Mouse (Mus musculus): ENCODE results near the gene Pafah1b2. TPM values are rescaled to one million over a fixed set of nuclear protein-coding genes. Genes with fewer than 3 reads are reported as not detected.

Gene Pafah1b2
- polyA plus RNA-seq, 1 experiment from 2014 or later = 137 TPM

GRCm38 (mm10) chr9:46030184-46030583, 17.7 kb upstream of the Pafah1b2 start:
- Histone ChIP-seq H3K4me2 (ENCODE audit: low read depth, low read length) (no peak overlapping the region), H3K9ac (ENCODE audit: low read depth, low read length) (no peak overlapping the region), H3K4me3 (ENCODE audit: low read length) (no peak overlapping the region), H3K9me3 (ENCODE audit: control insufficient read depth, low read length) (no peaks in the 10 kb centered on the region), H3K27me3 (replicated peaks; ENCODE audit: control insufficient read depth, insufficient read depth, low read length) (no peaks in the 10 kb centered on the region), H3K36me3 (ENCODE audit: control insufficient read depth, insufficient read depth, low read length) (no peaks in the 10 kb centered on the region), H3K27ac (ENCODE audit: low read length) (no peak overlapping the region), H3K4me1 (ENCODE audit: control insufficient read depth, insufficient read depth, low read length) (peaks cover 33% of the 10 kb centered on the region)
- 79% methylated on average over 5 of the region's 5 CpGs for WGBS
- no peak for ATAC-seq

GRCm38 (mm10) chr9:46029534-46029933, 17.0 kb upstream of the Pafah1b2 start:
- Histone ChIP-seq H3K27ac (ENCODE audit: low read length) (no peak overlapping the region), H3K4me3 (ENCODE audit: low read length) (no peak overlapping the region), H3K4me2 (ENCODE audit: low read depth, low read length) (no peak overlapping the region), H3K4me1 (ENCODE audit: control insufficient read depth, insufficient read depth, low read length) (peaks cover 30% of the 10 kb centered on the region), H3K9me3 (ENCODE audit: control insufficient read depth, low read length) (no peaks in the 10 kb centered on the region), H3K9ac (ENCODE audit: low read depth, low read length) (no peak overlapping the region), H3K27me3 (replicated peaks; ENCODE audit: control insufficient read depth, insufficient read depth, low read length) (no peaks in the 10 kb centered on the region), H3K36me3 (ENCODE audit: control insufficient read depth, insufficient read depth, low read length) (no peaks in the 10 kb centered on the region)
- ATAC-seq = peak; percentile 26; the same call in 1 of the 2 replicates
- WGBS = 63% methylated on average over 6 of the region's 6 CpGs

GRCm38 (mm10) chr9:46027994-46028393, 15.5 kb upstream of the Pafah1b2 start:
- WGBS = 53% methylated on average over 8 of the region's 8 CpGs
- no peak for ATAC-seq

GRCm38 (mm10) chr9:46026058-46026849, 13.8 kb upstream of the Pafah1b2 start:
- no peaks in the 10 kb centered on the region for H3K36me3 ChIP-seq (ENCODE audit: control insufficient read depth, insufficient read depth, low read length)
- no peak overlapping the region for H3K27ac ChIP-seq (ENCODE audit: low read length)
- no peak for ATAC-seq
- no peak overlapping the region for H3K4me3 ChIP-seq (ENCODE audit: low read length)
- H3K9me3 ChIP-seq (ENCODE audit: control insufficient read depth, low read length) = no peaks in the 10 kb centered on the region
- no peaks in the 10 kb centered on the region for H3K27me3 ChIP-seq (replicated peaks; ENCODE audit: control insufficient read depth, insufficient read depth, low read length)
- no peak overlapping the region for H3K4me2 ChIP-seq (ENCODE audit: low read depth, low read length)
- WGBS = 85% methylated on average over 9 of the region's 9 CpGs
- H3K9ac ChIP-seq (ENCODE audit: low read depth, low read length) = no peak overlapping the region
- H3K4me1 ChIP-seq (ENCODE audit: control insufficient read depth, insufficient read depth, low read length) = peaks cover 18% of the 10 kb centered on the region

More at GRCm38 (mm10) chr9:46027994-46028393, 15.5 kb upstream of the Pafah1b2 start:
- Histone ChIP-seq H3K9me3 (ENCODE audit: control insufficient read depth, low read length) (no peaks in the 10 kb centered on the region), H3K4me2 (ENCODE audit: low read depth, low read length) (no peak overlapping the region), H3K36me3 (ENCODE audit: control insufficient read depth, insufficient read depth, low read length) (no peaks in the 10 kb centered on the region), H3K4me3 (ENCODE audit: low read length) (no peak overlapping the region), H3K9ac (ENCODE audit: low read depth, low read length) (no peak overlapping the region), H3K4me1 (ENCODE audit: control insufficient read depth, insufficient read depth, low read length) (peaks cover 30% of the 10 kb centered on the region), H3K27ac (ENCODE audit: low read length) (no peak overlapping the region), H3K27me3 (replicated peaks; ENCODE audit: control insufficient read depth, insufficient read depth, low read length) (no peaks in the 10 kb centered on the region)

- Histone ChIP-seq H3K9ac (ENCODE audit: low read depth, low read length) (no peak overlapping the region), H3K4me3 (ENCODE audit: low read length) (no peak overlapping the region), H3K9me3 (ENCODE audit: control insufficient read depth, low read length) (no peaks in the 10 kb centered on the region), H3K27ac (ENCODE audit: low read length) (no peak overlapping the region), H3K4me2 (ENCODE audit: low read depth, low read length) (no peak overlapping the region), H3K27me3 (replicated peaks; ENCODE audit: control insufficient read depth, insufficient read depth, low read length) (no peaks in the 10 kb centered on the region), H3K4me1 (ENCODE audit: control insufficient read depth, insufficient read depth, low read length) (peaks cover 12% of the 10 kb centered on the region; the same call in 1 of the 2 replicates), H3K36me3 (ENCODE audit: control insufficient read depth, insufficient read depth, low read length) (no peaks in the 10 kb centered on the region)
- WGBS = 93% methylated on average over 11 of the region's 11 CpGs
- ATAC-seq = no peak
Observed at GRCm38 (mm10) chr9:46023591-46023990, 11.1 kb upstream of the Pafah1b2 start.

- no peaks in the 10 kb centered on the region for H3K27me3 ChIP-seq (replicated peaks; ENCODE audit: control insufficient read depth, insufficient read depth, low read length)
- no peak overlapping the region for H3K9ac ChIP-seq (ENCODE audit: low read depth, low read length)
- no peak overlapping the region for H3K4me2 ChIP-seq (ENCODE audit: low read depth, low read length)
- no peaks in the 10 kb centered on the region for H3K9me3 ChIP-seq (ENCODE audit: control insufficient read depth, low read length)
- H3K4me1 ChIP-seq (ENCODE audit: control insufficient read depth, insufficient read depth, low read length) = peaks cover 38% of the 10 kb centered on the region
- peak overlapping the region; percentile 23 for H3K27ac ChIP-seq (ENCODE audit: low read length)
- 50% methylated on average over 6 of the region's 6 CpGs for WGBS
- ATAC-seq = peak; percentile 72
- H3K36me3 ChIP-seq (ENCODE audit: control insufficient read depth, insufficient read depth, low read length) = no peaks in the 10 kb centered on the region
- H3K4me3 ChIP-seq (ENCODE audit: low read length) = no peak overlapping the region
Observed at GRCm38 (mm10) chr9:46019975-46020374, 7.5 kb upstream of the Pafah1b2 start.

GRCm38 (mm10) chr9:46018316-46018715, 5.8 kb upstream of the Pafah1b2 start:
- Histone ChIP-seq H3K9ac (ENCODE audit: low read depth, low read length) (no peak overlapping the region), H3K4me2 (ENCODE audit: low read depth, low read length) (no peak overlapping the region), H3K36me3 (ENCODE audit: control insufficient read depth, insufficient read depth, low read length) (no peaks in the 10 kb centered on the region), H3K9me3 (ENCODE audit: control insufficient read depth, low read length) (no peaks in the 10 kb centered on the region), H3K27ac (ENCODE audit: low read length) (no peak overlapping the region), H3K27me3 (replicated peaks; ENCODE audit: control insufficient read depth, insufficient read depth, low read length) (no peaks in the 10 kb centered on the region), H3K4me3 (ENCODE audit: low read length) (no peak overlapping the region), H3K4me1 (ENCODE audit: control insufficient read depth, insufficient read depth, low read length) (peaks cover 43% of the 10 kb centered on the region)
- ATAC-seq = no peak
- WGBS = 68% methylated on average over 6 of the region's 6 CpGs

GRCm38 (mm10) chr9:46016417-46016816, 3.9 kb upstream of the Pafah1b2 start:
- Histone ChIP-seq H3K9me3 (ENCODE audit: control insufficient read depth, low read length) (no peaks in the 10 kb centered on the region), H3K27me3 (replicated peaks; ENCODE audit: control insufficient read depth, insufficient read depth, low read length) (no peaks in the 10 kb centered on the region), H3K36me3 (ENCODE audit: control insufficient read depth, insufficient read depth, low read length) (no peaks in the 10 kb centered on the region), H3K27ac (ENCODE audit: low read length) (no peak overlapping the region), H3K9ac (ENCODE audit: low read depth, low read length) (no peak overlapping the region), H3K4me2 (ENCODE audit: low read depth, low read length) (no peak overlapping the region), H3K4me1 (ENCODE audit: control insufficient read depth, insufficient read depth, low read length) (peaks cover 50% of the 10 kb centered on the region), H3K4me3 (ENCODE audit: low read length) (no peak overlapping the region)
- no peak for ATAC-seq
- WGBS = 60% methylated on average over 4 of the region's 4 CpGs

- peak overlapping the region; percentile 84; the same call in 1 of the 2 replicates for H3K27ac ChIP-seq (ENCODE audit: low read length)
- peak overlapping the region; percentile 55; the same call in 1 of the 2 replicates for H3K4me2 ChIP-seq (ENCODE audit: low read depth, low read length)
- no peaks in the 10 kb centered on the region for H3K36me3 ChIP-seq (ENCODE audit: control insufficient read depth, insufficient read depth, low read length)
- no peaks in the 10 kb centered on the region for H3K27me3 ChIP-seq (replicated peaks; ENCODE audit: control insufficient read depth, insufficient read depth, low read length)
- H3K9me3 ChIP-seq (ENCODE audit: control insufficient read depth, low read length) = no peaks in the 10 kb centered on the region
- H3K4me1 ChIP-seq (ENCODE audit: control insufficient read depth, insufficient read depth, low read length) = peaks cover 53% of the 10 kb centered on the region
- H3K4me3 ChIP-seq (ENCODE audit: low read length) = peak overlapping the region; percentile 7; the same call in 1 of the 2 replicates
- peak overlapping the region; percentile 10; the same call in 1 of the 2 replicates for H3K9ac ChIP-seq (ENCODE audit: low read depth, low read length)
- WGBS = 18% methylated on average over 9 of the region's 9 CpGs
- ATAC-seq = no peak
Observed at GRCm38 (mm10) chr9:46015831-46016230, 3.3 kb upstream of the Pafah1b2 start.

All from intestine, embryonic 16.5 days (tissue).